Mouse (Mus musculus): ENCODE measurements around the gene Sult2a3. TPM values are rescaled to one million over a fixed set of nuclear protein-coding genes. Genes with fewer than 3 reads are reported as not detected.

The Sult2a3 gene
- not detected for polyA plus RNA-seq (2017; shearing (Covaris generic))

DNA sequence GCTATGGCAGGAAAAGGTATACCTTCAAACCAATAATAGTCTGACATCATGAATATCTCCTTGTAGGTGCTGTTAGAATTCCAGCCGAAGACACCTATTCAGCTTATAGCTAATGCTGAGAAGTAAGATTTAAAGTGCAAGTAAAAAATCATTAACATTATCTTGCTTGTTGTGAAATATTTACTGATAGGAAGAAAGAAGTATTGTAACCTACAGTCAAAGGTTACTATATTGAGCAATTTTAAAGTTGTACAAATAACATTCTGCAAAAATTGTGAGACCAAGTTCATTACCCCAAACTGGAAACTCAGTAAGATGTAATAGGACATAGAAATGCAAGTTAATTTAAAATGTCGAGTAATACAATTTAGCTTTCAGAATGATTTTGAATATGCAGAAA lies at the start of gene Sult2a3:
Gene Sult2a3, minus strand, starts transcription at position 101 of the 400 bp plus-strand sequence.

Other genes with a start within 250 kb of the Sult2a3 start
- not detected for gene Sult2a4, start 133.4 kb downstream of the Sult2a3 start, polyA plus RNA-seq (2017; shearing (Covaris generic))
- not detected for gene Sult2a6, start 131.8 kb upstream of the Sult2a3 start, polyA plus RNA-seq (2017; shearing (Covaris generic))
- under 1 TPM; 0.15 to 0.68 TPM for gene Obox8, start 210.5 kb upstream of the Sult2a3 start, polyA plus RNA-seq (2017; shearing (Covaris generic))

Measured in activated CD4-positive, CD25-positive, alpha-beta regulatory T cell (primary cell).